Mouse (Mus musculus): ENCODE measurements around the gene Olfr591. TPM values are rescaled to one million over a fixed set of nuclear protein-coding genes. Genes with fewer than 3 reads are reported as not detected.
"Not testable (repeated sequence)": the region's sequence is repeated elsewhere in the genome, so short reads cannot be mapped to it uniquely, and the experiment has no call there.

Olfr591 gene
- not detected for total RNA-seq (2021)

DNA sequence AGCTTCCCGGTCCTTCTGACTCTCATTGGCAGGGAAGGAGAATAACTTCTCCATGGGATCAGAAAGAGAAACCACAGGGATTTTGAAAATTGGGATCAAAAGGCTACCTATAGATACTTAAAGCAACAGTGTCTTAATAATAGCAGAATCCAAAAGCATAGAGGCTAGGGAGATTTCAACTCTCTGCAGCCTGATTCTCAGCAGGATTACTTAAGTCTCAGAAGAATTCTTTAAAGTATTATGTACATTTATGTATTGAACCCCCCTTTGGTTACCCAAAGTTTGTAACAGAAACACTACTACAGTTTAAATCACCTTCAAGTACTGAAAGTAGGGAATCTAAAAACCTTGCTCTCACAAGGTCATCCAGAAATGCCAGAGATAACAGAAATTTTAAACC lies at the start of gene Olfr591:
TSS of gene Olfr591 (minus strand) at position 101 of the 400 bp plus-strand sequence.
- no peak for DNase-seq (ENCODE audit: extremely low spot score in 1 of 2, low spot score in 1 of 2)

DNA sequence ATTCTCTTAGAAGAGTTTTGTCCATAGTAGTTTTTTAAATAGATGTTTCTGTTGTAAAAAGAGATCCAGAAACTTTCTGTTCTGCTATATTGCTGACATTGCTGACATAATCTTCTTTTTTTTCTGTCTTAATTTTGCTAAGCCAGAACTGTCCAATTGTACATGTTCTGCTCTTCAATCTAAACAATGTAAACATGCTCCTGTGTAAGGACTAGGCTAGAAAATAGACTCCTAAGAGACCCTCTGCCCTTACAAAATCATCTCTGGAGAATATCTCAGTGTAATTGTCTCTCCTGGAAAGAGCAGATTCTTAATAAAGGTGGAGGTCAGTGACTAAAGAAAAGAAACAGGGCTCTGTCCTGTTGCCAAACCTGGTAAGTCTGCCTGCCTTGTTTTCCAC lies 38.6 kb upstream of the Olfr591 start, which contains the start of gene Olfr594:
TSS of gene Olfr594 (plus strand) at position 301 of the 400 bp plus-strand sequence.
- DNase-seq (ENCODE audit: extremely low spot score in 1 of 2, low spot score in 1 of 2): no peak

DNA sequence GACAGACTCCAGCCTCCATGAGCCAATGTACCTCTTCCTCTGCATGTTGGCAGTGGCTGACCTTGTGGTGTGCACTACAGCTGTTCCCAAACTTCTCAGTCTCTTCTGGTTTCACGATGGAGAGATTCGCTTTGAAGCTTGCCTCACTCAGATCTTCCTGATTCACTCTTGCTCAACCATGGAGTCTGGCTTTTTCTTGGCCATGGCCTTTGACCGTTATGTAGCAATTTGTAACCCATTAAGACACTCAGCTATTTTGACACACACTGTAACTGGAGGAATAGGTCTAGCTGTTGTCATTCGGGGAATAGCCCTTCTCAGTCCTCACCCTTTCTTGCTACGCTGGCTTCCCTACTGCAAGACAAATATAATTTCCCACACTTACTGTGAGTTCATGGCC lies 33.9 kb upstream of the Olfr591 start:
- not testable (repeated sequence) for DNase-seq (ENCODE audit: extremely low spot score in 1 of 2, low spot score in 1 of 2)

DNA sequence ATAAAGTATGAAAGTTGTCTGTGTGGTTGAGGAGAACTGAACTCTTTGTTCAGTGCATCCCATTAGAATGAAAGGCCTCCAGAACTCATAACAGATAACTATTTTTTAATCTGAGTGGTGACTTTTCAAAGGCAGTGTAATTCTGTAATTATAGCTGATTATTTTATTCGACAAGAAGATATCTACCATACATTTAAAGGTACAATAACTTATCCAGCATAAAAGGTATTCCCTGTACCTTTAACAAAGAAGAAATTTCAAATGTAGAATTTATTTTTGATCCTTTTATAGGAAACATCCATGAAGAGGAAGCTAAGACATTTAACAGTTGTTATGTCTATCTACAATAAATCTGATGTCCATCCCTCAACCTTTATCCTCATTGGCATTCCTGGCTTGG lies 33.4 kb upstream of the Olfr591 start, which contains the start of gene Olfr593:
TSS of gene Olfr593 (plus strand) at position 301 of the 400 bp plus-strand sequence.
- no peak for DNase-seq (ENCODE audit: extremely low spot score in 1 of 2, low spot score in 1 of 2)

DNA sequence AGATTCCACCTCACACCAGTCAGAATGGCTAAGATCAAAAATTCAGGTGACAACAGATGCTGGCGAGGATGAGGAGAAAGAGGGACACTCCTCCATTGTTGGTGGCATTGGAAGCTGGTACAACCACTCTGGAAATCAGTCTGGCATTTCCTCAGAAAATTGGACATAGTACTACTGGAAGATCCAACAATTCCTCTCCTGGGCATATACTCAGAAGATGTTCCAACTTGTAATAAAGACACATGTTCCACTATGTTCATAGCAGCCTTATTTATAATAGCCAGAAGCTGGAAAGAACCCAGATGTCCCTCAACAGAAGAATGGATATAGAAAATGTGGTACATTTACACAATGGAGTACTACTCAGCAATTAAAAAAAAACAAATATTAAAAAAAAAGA lies 6.4 kb upstream of the Olfr591 start, which contains the start of gene Olfr592:
TSS of gene Olfr592 (plus strand) at position 301 of the 400 bp plus-strand sequence.
- DNase-seq (ENCODE audit: extremely low spot score in 1 of 2, low spot score in 1 of 2): not testable (repeated sequence)

DNA sequence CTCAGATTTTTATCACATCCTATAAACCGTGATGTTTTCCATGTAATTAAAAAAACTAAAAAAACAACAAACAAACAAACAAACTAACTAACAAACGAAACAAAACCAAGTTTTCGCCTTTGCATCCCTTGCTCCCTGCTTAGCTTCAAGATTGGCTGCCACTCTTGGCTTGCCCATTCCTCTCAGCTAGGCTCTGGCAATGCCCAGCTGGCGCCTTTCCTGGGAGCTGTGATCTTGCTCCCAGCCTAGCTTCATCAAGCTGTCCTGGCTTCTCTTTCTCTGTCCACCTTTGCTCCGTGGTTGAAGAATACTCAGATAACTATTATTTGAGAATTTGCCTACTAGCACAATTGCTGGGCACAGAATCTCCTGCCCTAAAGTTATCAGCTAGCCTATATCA lies 8.4 kb downstream of the Olfr591 start:
- DNase-seq (ENCODE audit: extremely low spot score in 1 of 2, low spot score in 1 of 2): no peak

DNA sequence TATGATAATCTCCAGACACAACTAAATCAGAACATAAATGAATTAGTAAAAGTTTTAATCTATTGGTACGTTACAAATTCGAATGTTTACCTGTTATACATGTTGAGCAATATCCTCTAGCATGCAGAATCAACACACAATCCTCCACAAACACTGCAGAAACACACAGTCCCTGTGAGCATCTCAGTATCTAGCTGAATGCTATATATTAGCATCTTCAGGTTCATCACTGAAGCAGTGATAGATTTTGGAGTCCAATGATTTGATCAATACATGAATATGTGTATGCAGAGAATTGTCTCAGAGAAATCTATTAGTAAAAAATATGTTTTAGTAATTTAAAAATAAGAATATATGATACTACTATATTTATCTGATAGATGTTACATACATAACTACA lies 21.9 kb downstream of the Olfr591 start, which contains the start of gene Olfr589:
TSS of gene Olfr589 (minus strand) at position 101 of the 400 bp plus-strand sequence.
- DNase-seq (ENCODE audit: extremely low spot score in 1 of 2, low spot score in 1 of 2): no peak

DNA sequence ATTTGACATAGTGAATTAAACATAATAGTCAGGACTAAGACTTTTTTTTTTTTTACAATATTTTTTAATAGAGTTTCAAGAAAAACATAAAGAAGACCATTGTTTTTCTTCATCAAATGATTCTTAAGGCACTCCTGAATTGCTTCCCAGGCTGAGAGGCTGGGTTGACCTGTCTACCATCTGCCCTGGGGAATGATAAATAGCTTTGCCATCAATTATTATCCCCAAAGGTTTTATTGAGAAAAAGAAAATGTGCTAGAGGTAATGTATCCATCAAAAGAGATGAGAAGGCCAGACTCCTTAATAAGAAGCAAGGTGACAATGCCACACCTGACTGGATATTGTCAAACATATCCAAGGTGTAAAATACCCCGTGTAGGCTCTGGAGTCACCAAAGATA lies 37.6 kb downstream of the Olfr591 start, which contains the start of gene Olfr588-ps1:
TSS of gene Olfr588-ps1 (plus strand) at position 301 of the 400 bp plus-strand sequence.
- no peak for DNase-seq (ENCODE audit: extremely low spot score in 1 of 2, low spot score in 1 of 2)

DNA sequence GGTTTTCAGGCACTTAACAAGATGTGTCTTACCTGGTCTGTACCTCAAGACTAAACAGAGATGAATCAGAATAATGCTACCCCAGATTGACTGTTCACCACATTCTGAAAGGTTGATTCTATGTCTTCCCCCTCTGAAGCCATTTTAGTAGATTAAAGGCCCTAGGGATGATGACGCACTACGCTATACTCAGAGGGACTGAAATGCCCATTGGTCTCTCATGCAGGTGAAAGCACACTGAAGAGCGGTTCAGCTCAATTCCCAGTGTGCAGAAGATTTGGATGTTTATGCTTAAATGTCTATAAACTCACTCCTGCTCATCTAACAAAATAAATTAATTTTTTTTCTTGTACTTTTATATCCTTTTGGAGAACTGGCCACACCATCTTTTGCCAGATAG lies 52.6 kb downstream of the Olfr591 start, which contains the start of gene Olfr586:
TSS of gene Olfr586 (minus strand) at position 101 of the 400 bp plus-strand sequence.
- DNase-seq (ENCODE audit: extremely low spot score in 1 of 2, low spot score in 1 of 2): no peak

DNA sequence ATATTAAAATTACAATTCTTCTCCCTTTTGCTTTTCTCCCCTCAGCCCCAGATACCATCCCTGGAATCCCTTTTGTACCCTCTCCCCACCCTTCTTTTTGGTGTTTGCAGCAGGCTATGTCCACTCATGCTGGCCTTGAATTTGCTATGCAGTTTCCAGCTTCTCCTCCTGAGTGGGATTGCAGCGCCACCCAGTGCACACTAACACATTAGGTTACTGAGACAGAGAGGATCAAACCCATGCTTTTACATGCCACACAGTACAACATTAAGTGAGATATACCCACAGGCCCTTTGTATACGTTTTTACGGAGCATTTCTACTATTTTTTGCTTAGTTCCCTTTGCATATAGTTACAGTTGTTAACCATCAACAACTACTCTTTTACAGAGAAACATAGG lies 58.7 kb downstream of the Olfr591 start:
- DNase-seq (ENCODE audit: extremely low spot score in 1 of 2, low spot score in 1 of 2): no peak

Other genes starting within 250 kb of the Olfr591 start
- not detected for gene Olfr573-ps1, start 235.8 kb downstream of the Olfr591 start, total RNA-seq (2021)
- not detected for gene Olfr574, start 229.9 kb downstream of the Olfr591 start, total RNA-seq (2021)
- gene Olfr575, start 219.6 kb downstream of the Olfr591 start, total RNA-seq (2021): not detected
- gene Olfr576, start 215.7 kb downstream of the Olfr591 start, total RNA-seq (2021): not detected
- not detected for gene Olfr577, start 202.4 kb downstream of the Olfr591 start, total RNA-seq (2021)
- gene Olfr578, start 189.0 kb downstream of the Olfr591 start, total RNA-seq (2021): not detected
- gene Olfr582, start 140.3 kb downstream of the Olfr591 start, total RNA-seq (2021): not detected
- gene Olfr583, start 127.0 kb downstream of the Olfr591 start, total RNA-seq (2021): not detected
- not detected for gene Olfr584, start 96.5 kb downstream of the Olfr591 start, total RNA-seq (2021)
- not detected for gene Olfr585, start 80.6 kb downstream of the Olfr591 start, total RNA-seq (2021)
- gene Olfr586, start 52.7 kb downstream of the Olfr591 start, total RNA-seq (2021): not detected
- not detected for gene Olfr588-ps1, start 37.5 kb downstream of the Olfr591 start, total RNA-seq (2021)
- not detected for gene Olfr589, start 22.0 kb downstream of the Olfr591 start, total RNA-seq (2021)
- gene Olfr592, start 6.5 kb upstream of the Olfr591 start, total RNA-seq (2021): not detected
- not detected for gene Olfr593, start 33.5 kb upstream of the Olfr591 start, total RNA-seq (2021)
- gene Olfr594, start 38.7 kb upstream of the Olfr591 start, total RNA-seq (2021): not detected
- gene Usp17ld, start 74.2 kb upstream of the Olfr591 start, total RNA-seq (2021): not detected
- gene Olfr596, start 127.3 kb upstream of the Olfr591 start, total RNA-seq (2021): not detected
- gene Olfr597, start 138.0 kb upstream of the Olfr591 start, total RNA-seq (2021): not detected
- gene Olfr598, start 145.2 kb upstream of the Olfr591 start, total RNA-seq (2021): not detected
- not detected for gene Olfr599, start 157.6 kb upstream of the Olfr591 start, total RNA-seq (2021)
- not detected for gene Olfr600, start 171.3 kb upstream of the Olfr591 start, total RNA-seq (2021)
- not detected for gene Olfr601, start 184.3 kb upstream of the Olfr591 start, total RNA-seq (2021)
- gene Olfr603, start 207.8 kb upstream of the Olfr591 start, total RNA-seq (2021): not detected
- gene Usp17lc, start 236.7 kb upstream of the Olfr591 start, total RNA-seq (2021): not detected